Mouse (Mus musculus): Measurements from ENCODE around the gene Gprin1.

- TF ChIP-seq USF1 (IDR thresholded peaks at IDR 0.05; ENCODE audit: low read depth) (no peak), POLR2A (IDR thresholded peaks at IDR 0.05; ENCODE audit: insufficient read length, low read depth) (no peak), MYOD1 (IDR thresholded peaks at IDR 0.05; ENCODE audit: control insufficient read depth in 1 of 3, insufficient read length in 2 of 3, low read depth in 2 of 3) (no peak), TCF12 (IDR thresholded peaks at IDR 0.05; ENCODE audit: insufficient read depth, poor library complexity, severe bottlenecking) (no peak), POLR2AphosphoS2 (IDR thresholded peaks at IDR 0.05; ENCODE audit: insufficient read length, low read depth) (no peak), MAX (IDR thresholded peaks at IDR 0.05; ENCODE audit: low read depth) (no peak), CEBPB (IDR thresholded peaks at IDR 0.05; ENCODE audit: insufficient read depth, poor library complexity, severe bottlenecking) (no peak), E2F4 (IDR thresholded peaks at IDR 0.05; ENCODE audit: insufficient read depth) (no peak)
Measured at GRCm38 (mm10) chr13:54797861-54798643, 48.4 kb upstream of the Gprin1 start.

Measured in myocyte (in vitro differentiated cells).